Mouse (Mus musculus) ES-E14 (cell line): ENCODE measurements around the gene Cfap70. TPM values are rescaled to one million over a fixed set of nuclear protein-coding genes. Genes with fewer than 3 reads are reported as not detected.
A peak's percentile ranks its signal among the peaks of the same experiment; 100 is the strongest.

Experiments
- DNase-seq: peaks from one replicate; pipeline ENCODE4 v3.0.0-alpha.2; 2013; ENCODE audit warnings: low read depth, low spot score
- H3K27ac ChIP-seq: 2 replicates; pipeline ENCODE4 v1.5.1; 2012; ENCODE audit warnings: low read depth, mild to moderate bottlenecking, low read length, moderate library complexity, mixed read lengths; ENCODE audit not compliant: poor library complexity, insufficient read depth, severe bottlenecking
- H3K36me3 ChIP-seq: 2 replicates; pipeline ENCODE4 v1.6.1; 2012; ENCODE audit warnings: mild to moderate bottlenecking, low read length, moderate library complexity, mixed read lengths; ENCODE audit not compliant: control insufficient read depth, poor library complexity, insufficient read depth, severe bottlenecking
- H3K4me1 ChIP-seq, 2 experiments: fragments of 150-350 bp in 1 of 2; sonication (generic) in 1 of 2; 2 replicates each; pipeline ENCODE4 v1.6.1; 2012; ENCODE audit warnings: low read length in 2 of 2, mild to moderate bottlenecking in 1 of 2, mixed read lengths in 1 of 2; ENCODE audit not compliant: control insufficient read depth in 2 of 2, insufficient read depth in 2 of 2, poor library complexity in 1 of 2
- H3K4me3 ChIP-seq, 2 experiments: fragments of 150-350 bp in 1 of 2; sonication (generic) in 1 of 2; 2 replicates each; pipeline ENCODE4 v1.5.1; 2012; ENCODE audit warnings: low read length in 2 of 2, low read depth in 1 of 2, mild to moderate bottlenecking in 1 of 2, mixed read lengths in 1 of 2; ENCODE audit not compliant: insufficient read depth in 1 of 2, poor library complexity in 1 of 2, severe bottlenecking in 1 of 2
- H3K9ac ChIP-seq: 2 replicates; pipeline ENCODE4 v1.6.1; 2012; ENCODE audit warnings: low read depth, mild to moderate bottlenecking, low read length, mixed read lengths; ENCODE audit not compliant: poor library complexity, insufficient read depth, severe bottlenecking
- H3K9me3 ChIP-seq: fragments of 150-350 bp; sonication (generic); 2 replicates; pipeline ENCODE4 v1.6.1; 2012; ENCODE audit warnings: low read depth, mild to moderate bottlenecking, low read length; ENCODE audit not compliant: control insufficient read depth, insufficient read depth
- CHD2 ChIP-seq: IDR thresholded peaks from 2 replicates; pipeline ENCODE4 v1.6.1; 2014; ENCODE audit warnings: mild to moderate bottlenecking, low read depth, low read length, inconsistent platforms
- HCFC1 ChIP-seq: IDR thresholded peaks from 2 replicates; pipeline ENCODE4 v1.6.1; 2012; ENCODE audit warnings: low read length, inconsistent platforms, borderline replicate concordance; ENCODE audit not compliant: insufficient read depth
- MAFK ChIP-seq: IDR thresholded peaks from 2 replicates; pipeline ENCODE4 v1.6.1; 2014; ENCODE audit warnings: mild to moderate bottlenecking, low read depth, low read length, inconsistent platforms; ENCODE audit not compliant: insufficient read depth
- ZC3H11A ChIP-seq: IDR thresholded peaks from 2 replicates; pipeline ENCODE4 v1.6.1; 2012; ENCODE audit warnings: low read depth, mild to moderate bottlenecking, inconsistent platforms, low read length, borderline replicate concordance
- ZNF384 ChIP-seq: IDR thresholded peaks from 2 replicates; pipeline ENCODE4 v1.6.1; 2012; ENCODE audit warnings: low read depth, low read length, inconsistent platforms
- in situ Hi-C, 2 experiments: fragments of 600-800 bp; cut with MboI; formaldehyde crosslinking; loops; one replicate each; pipeline ENCODE4 v1.15.1; 2025; ENCODE audit warnings: low sequenced_read_pairs in 2 of 2, inconsistent platforms in 1 of 2; ENCODE audit not compliant: unreplicated experiment in 2 of 2
- total RNA-seq: library from RNA; depleted of rRNA; stranded (reverse); fragments of 300-350 nt; gene quantifications from 2 replicates; pipeline ENCODE4 v1.2.3, GENCODE M21; 2012

The Cfap70 gene
- total RNA-seq, 1 experiment, result 0.36 TPM

GRCm38 (mm10) chr14:20379753-20380430 lies 72.1 kb downstream of the Cfap70 start:
- in situ Hi-C loops, result loop anchor here in 1 of 2 experiments (25.0 kb wide), 1 partner anchor 107 kb away; the partner anchor contains the start of genes Anxa7 and Mss51
- Histone ChIP-seq H3K9me3 (no peaks in the 10 kb centered on the region), H3K4me1 (0 out of 4 replicates have a peak, but pooled peaks cover 0 to 2% of the 10 kb centered on the region in 2 experiments), H3K4me3 (no peak overlapping the region), H3K27ac (no peak overlapping the region), H3K9ac (no peak overlapping the region), H3K36me3 (peaks cover 5% of the 10 kb centered on the region; the same call in 1 of the 2 replicates)
- TF ChIP-seq ZNF384, result no peak
- no peak for TF ChIP-seq CHD2
- TF ChIP-seq HCFC1, result no peak
- TF ChIP-seq MAFK, result no peak
- no peak for TF ChIP-seq ZC3H11A
- no peak for DNase-seq

GRCm38 (mm10) chr14:20379087-20379640 lies 72.9 kb downstream of the Cfap70 start:
- TF ChIP-seq HCFC1 (no peak), ZNF384 (no peak), ZC3H11A (no peak), CHD2 (no peak), MAFK (no peak)
- Histone ChIP-seq H3K27ac (no peak overlapping the region), H3K4me1 (0 out of 4 replicates have a peak, but pooled peaks cover 0 to 2% of the 10 kb centered on the region in 2 experiments), H3K36me3 (peaks cover 5% of the 10 kb centered on the region; the same call in 1 of the 2 replicates), H3K9me3 (no peaks in the 10 kb centered on the region), H3K4me3 (no peak overlapping the region), H3K9ac (no peak overlapping the region)
- in situ Hi-C loops, result loop anchor here in 1 of 2 experiments (25.0 kb wide), 1 partner anchor 108 kb away; the partner anchor contains the start of genes Anxa7 and Mss51
- no peak for DNase-seq

- no peak for DNase-seq
- H3K27ac ChIP-seq, result no peak overlapping the region
- peak overlapping the region in 1 of 2 experiments; percentile 13; a peak in 1 of 4 replicates for H3K4me3 ChIP-seq
- no peak overlapping the region for H3K9ac ChIP-seq
- in situ Hi-C loops, result loop anchor here in 1 of 2 experiments (25.0 kb wide), 1 partner anchor 109 kb away; the partner anchor contains the start of genes Anxa7 and Mss51
- TF ChIP-seq CHD2 (no peak), HCFC1 (no peak), MAFK (no peak), ZNF384 (no peak)
- 0 out of 4 replicates have a peak, but pooled peaks cover 0 to 2% of the 10 kb centered on the region in 2 experiments for H3K4me1 ChIP-seq
- H3K36me3 ChIP-seq, result peaks cover 3% of the 10 kb centered on the region; the same call in 1 of the 2 replicates
- H3K9me3 ChIP-seq, result no peaks in the 10 kb centered on the region
These were observed 73.5 kb downstream of the Cfap70 start for GRCm38 (mm10) chr14:20378313-20379061.

GRCm38 (mm10) chr14:20377112-20377521 lies 74.9 kb downstream of the Cfap70 start:
- Histone ChIP-seq H3K9me3 (no peaks in the 10 kb centered on the region), H3K9ac (no peak overlapping the region), H3K27ac (no peak overlapping the region), H3K36me3 (peaks cover 3% of the 10 kb centered on the region; the same call in 1 of the 2 replicates), H3K4me3 (no peak overlapping the region), H3K4me1 (0 out of 4 replicates have a peak, but pooled peaks cover 0 to 2% of the 10 kb centered on the region in 2 experiments)
- DNase-seq, result no peak
- no peak for TF ChIP-seq ZC3H11A
- TF ChIP-seq CHD2, result no peak
- no peak for TF ChIP-seq HCFC1
- TF ChIP-seq ZNF384, result no peak
- in situ Hi-C loops, result loop anchor here in 1 of 2 experiments (25.0 kb wide), 1 partner anchor 110 kb away; the partner anchor contains the start of genes Anxa7 and Mss51
